Mouse (Mus musculus) lung, postnatal 25 days (tissue): ENCODE data around the gene Def8.

Experiments
- DNase-seq: peaks from one replicate; pipeline ENCODE4 v3.0.0; 2022; ENCODE audit warnings: low spot score

The Def8 gene

GRCm38 (mm10) chr8:123482627-123483026, 59.3 kb downstream of the Def8 start:
- DNase-seq: no peak

DNA sequence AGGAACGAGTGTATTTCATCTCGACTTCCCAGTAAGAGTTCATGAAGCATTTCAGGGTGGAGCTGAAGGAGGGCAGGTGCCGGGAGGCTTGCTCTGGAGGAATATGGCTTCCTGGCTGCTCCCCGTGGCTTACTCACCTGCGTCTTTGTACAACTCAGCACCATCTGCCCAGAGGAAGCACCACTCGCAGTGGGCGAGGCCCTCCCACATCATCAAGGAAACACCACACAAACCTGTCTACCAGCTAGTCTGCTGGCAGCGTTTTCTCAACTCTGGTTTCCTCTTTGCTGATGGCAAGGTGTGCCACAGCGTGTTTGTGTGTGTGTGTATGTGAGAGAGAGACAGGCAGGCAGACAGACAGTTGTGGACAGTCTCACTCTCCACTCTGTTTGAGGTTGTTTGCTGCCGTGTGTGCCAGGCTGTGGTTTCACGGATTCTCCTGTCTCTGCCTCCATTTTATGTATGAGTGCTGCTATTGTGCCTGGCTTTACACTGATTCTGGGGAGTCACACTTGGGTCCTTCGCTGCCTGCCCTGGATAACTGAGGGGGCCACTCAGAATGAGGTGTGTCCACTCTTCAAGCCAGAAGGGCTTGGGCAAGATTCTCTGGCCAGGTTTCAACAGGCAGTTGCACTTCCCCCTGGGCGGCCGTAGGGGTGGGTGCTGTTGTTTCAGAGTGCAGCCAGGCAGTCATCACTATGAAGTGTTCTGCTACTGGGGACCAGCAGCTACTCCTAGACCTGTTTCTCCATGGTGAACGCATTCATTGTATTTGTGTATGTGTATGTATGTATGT, 68.2 kb downstream of the Def8 start:
- peak; percentile 17 for DNase-seq

DNA sequence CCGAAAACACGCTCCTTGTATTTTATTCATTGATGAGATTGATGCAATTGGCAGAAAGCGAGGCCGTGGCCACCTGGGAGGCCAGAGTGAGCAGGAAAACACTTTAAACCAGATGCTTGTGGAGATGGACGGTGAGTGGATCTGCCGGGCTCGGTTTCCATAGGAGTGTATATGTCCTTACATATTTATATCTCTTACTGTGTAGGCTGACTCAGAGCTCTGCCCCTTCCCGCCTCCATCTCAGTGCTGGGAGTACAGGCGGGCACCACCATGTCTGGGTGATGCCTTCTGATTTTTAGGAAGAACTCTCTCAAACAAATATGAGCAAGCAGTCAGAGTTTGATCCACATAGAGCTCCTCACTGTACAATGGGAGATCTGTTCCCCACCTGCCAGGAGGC, 69.6 kb downstream of the Def8 start:
- no peak for DNase-seq

GRCm38 (mm10) chr8:123497699-123498098, 74.4 kb downstream of the Def8 start:
- DNase-seq: no peak

GRCm38 (mm10) chr8:123498963-123499362, 75.6 kb downstream of the Def8 start:
- no peak for DNase-seq

- no peak for DNase-seq
Observed at GRCm38 (mm10) chr8:123499556-123499955, 76.2 kb downstream of the Def8 start.

DNA sequence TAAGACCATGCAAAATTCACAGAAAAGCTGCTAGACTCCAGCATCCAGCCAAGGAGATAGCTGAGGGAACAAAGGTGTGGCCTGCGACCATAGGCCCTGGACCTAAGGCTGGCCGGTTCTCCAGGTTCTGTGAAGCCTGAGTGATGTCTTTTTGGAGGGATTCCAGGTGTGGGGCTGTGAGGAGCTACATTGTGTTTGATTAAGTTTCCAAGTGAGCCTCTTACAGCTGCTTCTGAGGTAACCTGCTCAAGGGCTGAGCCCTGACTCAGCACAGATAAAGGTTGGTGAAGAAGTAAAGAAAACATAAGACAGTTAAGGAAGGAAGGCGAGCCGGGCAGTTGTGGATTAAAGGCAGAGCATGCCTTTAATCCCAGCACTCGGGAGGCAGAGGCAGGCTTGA, 78.9 kb downstream of the Def8 start:
- peak; percentile 11 for DNase-seq

GRCm38 (mm10) chr8:123503801-123504467, 80.6 kb downstream of the Def8 start:
- no peak for DNase-seq

DNA sequence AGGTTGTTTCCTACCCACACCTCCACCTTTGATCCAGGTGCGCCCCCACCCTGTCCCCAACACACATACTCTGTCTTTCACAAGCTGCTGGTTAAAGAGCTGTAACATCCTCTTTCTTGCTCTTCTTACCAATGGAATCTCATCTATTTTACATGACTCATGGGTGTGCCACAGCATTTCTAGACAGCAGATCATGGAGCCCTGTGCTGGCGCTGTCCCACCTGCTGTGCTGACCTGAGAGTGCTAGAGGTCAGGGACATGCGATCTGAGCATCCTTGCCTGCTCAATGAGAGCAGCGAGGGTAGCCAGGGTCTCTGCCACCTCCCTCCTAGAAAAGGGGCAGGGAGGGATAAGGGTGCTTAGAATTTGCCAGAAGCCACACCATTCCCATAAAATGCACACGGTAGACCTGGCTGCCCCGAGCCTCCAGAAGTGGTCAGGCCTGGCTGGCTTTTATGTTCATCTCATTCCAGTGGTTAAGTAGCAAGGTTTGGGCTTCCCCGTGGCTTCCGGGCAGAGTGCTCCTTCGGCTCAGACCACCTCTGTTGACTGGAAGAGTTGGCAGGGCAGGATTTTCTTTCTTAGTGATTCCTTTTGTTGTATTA, 81.4 kb downstream of the Def8 start:
- DNase-seq: no peak

GRCm38 (mm10) chr8:123505267-123505666, 81.9 kb downstream of the Def8 start:
- DNase-seq: no peak

- no peak for DNase-seq
Observed at GRCm38 (mm10) chr8:123505695-123506094, 82.4 kb downstream of the Def8 start.

DNA sequence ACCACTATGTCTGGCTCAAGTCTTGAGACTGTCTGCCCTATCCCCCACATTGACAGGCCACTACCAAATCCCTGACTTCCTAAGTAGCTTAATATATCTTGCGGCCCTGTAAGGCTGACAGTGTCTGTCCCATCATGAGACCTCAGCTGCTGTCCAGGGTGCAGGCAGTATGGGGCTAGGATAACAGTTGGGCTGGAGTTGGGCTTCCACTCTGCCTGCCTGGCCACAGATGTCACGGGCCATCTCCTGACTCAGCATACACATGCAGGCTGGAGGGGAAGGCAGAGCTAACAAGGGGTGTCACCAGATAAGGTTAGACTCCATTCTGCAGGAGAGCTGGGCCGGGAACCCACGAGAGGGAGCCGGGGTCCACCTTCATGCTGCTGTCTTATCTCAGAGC, 83.8 kb downstream of the Def8 start:
- no peak for DNase-seq

DNA sequence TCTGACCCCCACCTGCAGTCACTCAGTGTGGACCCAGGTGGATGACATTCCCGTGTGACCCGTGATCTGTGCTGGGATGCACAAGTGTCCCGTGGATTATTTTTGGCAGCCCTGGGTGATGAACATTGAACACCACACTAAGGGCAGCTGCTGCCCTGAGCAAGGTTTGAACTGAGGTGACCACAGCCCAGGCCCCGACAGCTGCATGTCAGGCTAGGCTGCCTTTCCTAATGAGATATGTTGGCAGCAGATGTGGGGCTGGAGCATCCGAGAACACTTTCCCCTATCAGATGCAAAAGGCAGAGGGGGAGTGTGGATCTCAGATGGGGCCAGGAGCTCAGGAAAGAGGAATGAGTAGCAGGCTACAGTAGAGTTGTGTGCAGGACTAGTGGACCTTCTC, 87.5 kb downstream of the Def8 start:
- DNase-seq: no peak
